Mouse (Mus musculus) G1E (cell line): ENCODE data around the gene Aen.

Experiments
- CTCF ChIP-seq: IDR thresholded peaks from 2 replicates; pipeline ENCODE4 v1.5.1; 2012; ENCODE audit warnings: low read depth, low read length, inconsistent platforms, mixed read lengths
- GATA1 ChIP-seq: IDR thresholded peaks from 2 replicates; pipeline ENCODE4 v1.6.1; 2012; ENCODE audit warnings: borderline replicate concordance, low read length, inconsistent platforms, mixed read lengths
- TAL1 ChIP-seq: conservative IDR thresholded peaks from 2 replicates; pipeline ENCODE4 v1.6.1; 2012; ENCODE audit warnings: low read depth, low read length, inconsistent platforms, mixed read lengths

DNA sequence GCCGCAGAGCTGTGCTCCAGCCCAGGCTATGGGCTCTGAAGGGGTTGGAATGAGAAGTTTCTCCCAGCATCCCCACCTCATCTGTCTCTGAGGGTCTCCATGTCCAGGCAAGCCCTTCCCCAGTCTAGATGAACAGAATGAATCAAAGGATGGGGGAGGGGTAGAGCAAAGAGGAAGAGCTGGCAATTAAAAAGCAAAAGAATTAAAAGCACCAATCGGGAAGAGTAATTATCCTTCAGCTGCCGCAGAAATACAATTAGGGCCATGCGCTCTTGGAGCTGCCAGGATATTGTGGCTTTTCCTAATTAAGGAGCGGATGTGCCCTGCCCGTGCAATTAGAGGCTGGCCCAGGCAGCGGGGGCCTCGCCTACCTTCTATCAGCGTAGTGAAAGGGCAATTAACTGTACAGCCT, 8.2 kb upstream of the Aen start:
- no peak for TF ChIP-seq CTCF
- no peak for TF ChIP-seq GATA1
- no peak for TF ChIP-seq TAL1
